Mouse (Mus musculus): Measurements from ENCODE around the gene Rassf5. TPM values are rescaled to one million over a fixed set of nuclear protein-coding genes. Genes with fewer than 3 reads are reported as not detected.

Gene Rassf5
- polyA plus RNA-seq, 1 experiment from 2014 or later, result 1.4 TPM

GRCm38 (mm10) chr1:131135960-131136629 is 109.0 kb downstream of the Rassf5 start:
- Histone ChIP-seq H3K4me1 (replicated peaks) (peaks cover 42% of the 10 kb centered on the region), H3K27me3 (ENCODE audit: insufficient read depth, poor library complexity, severe bottlenecking) (no peaks in the 10 kb centered on the region), H3K4me3 (peak overlapping the region; percentile 90; the same call in 1 of the 2 replicates), H3K36me3 (peaks cover 35% of the 10 kb centered on the region), H3K9me3 (no peaks in the 10 kb centered on the region), H3K27ac (no peak overlapping the region)
- DNase-seq (ENCODE audit: low spot score), result no peak
- WGBS, result 88% methylated on average over 10 of the region's 10 CpGs

GRCm38 (mm10) chr1:131134942-131135522 is 110.0 kb downstream of the Rassf5 start:
- WGBS, result 78% methylated on average over 8 of the region's 8 CpGs
- H3K27ac ChIP-seq, result peak overlapping the region; percentile 46; the same call in 1 of the 2 replicates
- no peak for DNase-seq (ENCODE audit: low spot score)
- no peaks in the 10 kb centered on the region for H3K27me3 ChIP-seq (ENCODE audit: insufficient read depth, poor library complexity, severe bottlenecking)
- H3K4me3 ChIP-seq, result no peak overlapping the region
- H3K4me1 ChIP-seq (replicated peaks), result peaks cover 42% of the 10 kb centered on the region
- H3K36me3 ChIP-seq, result peaks cover 45% of the 10 kb centered on the region
- no peaks in the 10 kb centered on the region for H3K9me3 ChIP-seq

- no peak for DNase-seq (ENCODE audit: low spot score)
- no peak overlapping the region for H3K27ac ChIP-seq
- H3K36me3 ChIP-seq, result peaks cover 53% of the 10 kb centered on the region
These were observed 110.8 kb downstream of the Rassf5 start for GRCm38 (mm10) chr1:131134231-131134630.

More at GRCm38 (mm10) chr1:131134231-131134630, 110.8 kb downstream of the Rassf5 start:
- H3K27me3 ChIP-seq (ENCODE audit: insufficient read depth, poor library complexity, severe bottlenecking), result no peaks in the 10 kb centered on the region
- no peak overlapping the region for H3K4me3 ChIP-seq
- peaks cover 42% of the 10 kb centered on the region for H3K4me1 ChIP-seq (replicated peaks)
- H3K9me3 ChIP-seq, result no peaks in the 10 kb centered on the region
- WGBS, result 67% methylated on average over 6 of the region's 6 CpGs

Other genes with a start within 250 kb of the Rassf5 start
- gene Il10, start 225.4 kb downstream of the Rassf5 start, polyA plus RNA-seq (2016; fragmentation: Nextera tagmentation; extraction: Ambion mirVana), result not detected in 2 replicates
- gene Mapkapk2, start 147.4 kb downstream of the Rassf5 start, polyA plus RNA-seq (2016; fragmentation: Nextera tagmentation; extraction: Ambion mirVana), result 47.0 and 51.1 TPM in 2 replicates
- 11.2 and 12.1 TPM in 2 replicates for gene Dyrk3, start 106.9 kb downstream of the Rassf5 start, polyA plus RNA-seq (2016; fragmentation: Nextera tagmentation; extraction: Ambion mirVana)
- 53.9 and 60.6 TPM in 2 replicates for gene Eif2d, start 92.1 kb downstream of the Rassf5 start, polyA plus RNA-seq (2016; fragmentation: Nextera tagmentation; extraction: Ambion mirVana)
- gene Ikbke, start 34.3 kb upstream of the Rassf5 start, polyA plus RNA-seq (2016; fragmentation: Nextera tagmentation; extraction: Ambion mirVana), result 1.0 and 1.5 TPM in 2 replicates

Measured in hindbrain, embryonic 10.5 days (tissue).